Mouse (Mus musculus) hindbrain, postnatal 0 days (tissue): ENCODE data around the gene Ccdc54. TPM values are rescaled to one million over a fixed set of nuclear protein-coding genes. Genes with fewer than 3 reads are reported as not detected.
A peak's percentile ranks its signal among the peaks of the same experiment; 100 is the strongest.

Experiments
- ATAC-seq: fragments of 200-750 bp; cut with Nextera tagmentation; 2 replicates; pipeline ENCODE4 v1.8.0; 2017; ENCODE audit warnings: mild to moderate bottlenecking, moderate TSS enrichment, moderate library complexity
- DNase-seq: peaks from one replicate; pipeline ENCODE4 v3.0.0-alpha.2; 2015; ENCODE audit warnings: low spot score
- H3K27ac ChIP-seq: fragments of 300-500 bp; sonication (generic); 2 replicates; pipeline ENCODE4 v1.5.1; 2014; ENCODE audit warnings: mild to moderate bottlenecking
- H3K27me3 ChIP-seq: fragments of 300-500 bp; sonication (generic); 2 replicates; pipeline ENCODE4 v1.6.1; 2014; ENCODE audit warnings: low read length, mixed read lengths; ENCODE audit not compliant: insufficient read depth
- H3K36me3 ChIP-seq: fragments of 300-500 bp; sonication (generic); 2 replicates; pipeline ENCODE4 v1.6.1; 2014; ENCODE audit warnings: low read length, mixed read lengths; ENCODE audit not compliant: insufficient read depth
- H3K4me1 ChIP-seq: fragments of 300-500 bp; sonication (generic); 2 replicates; pipeline ENCODE4 v1.6.1; 2014; ENCODE audit warnings: antibody characterized with exemption, low read length, mixed read lengths; ENCODE audit not compliant: insufficient read depth
- H3K4me2 ChIP-seq: fragments of 300-500 bp; sonication (generic); 2 replicates; pipeline ENCODE4 v1.6.1; 2014; ENCODE audit warnings: low read depth, mild to moderate bottlenecking, low read length, moderate library complexity, mixed read lengths
- H3K4me3 ChIP-seq: fragments of 300-500 bp; sonication (generic); 2 replicates; pipeline ENCODE4 v1.5.1; 2014; ENCODE audit warnings: low read length
- H3K9ac ChIP-seq: fragments of 300-500 bp; sonication (generic); replicated peaks from 2 replicates; pipeline ENCODE4 v1.6.1; 2014; ENCODE audit warnings: mild to moderate bottlenecking, low read length, moderate library complexity, mixed read lengths
- H3K9me3 ChIP-seq: fragments of 300-500 bp; sonication (generic); 2 replicates; pipeline ENCODE4 v1.6.1; 2016; ENCODE audit warnings: low read length, mixed read lengths
- CTCF ChIP-seq: IDR thresholded peaks from 2 replicates; pipeline ENCODE4 v1.5.1; 2016; ENCODE audit warnings: antibody characterized with exemption, control low read depth, low read depth
- WGBS: fragments of 180-500 bp; shearing (Covaris S2); extraction: QIAGEN DNeasy Blood & Tissue Kit; methylation state at CpG from one replicate; pipeline ENCODE4 v1.1.7; 2014; 5-methylcytosine and 5-hydroxymethylcytosine counted together
- polyA plus RNA-seq: library from polyadenylated mRNA; unstranded; fragments of >200 nt; fragmentation: Nextera tagmentation; extraction: Ambion mirVana; gene quantifications from 2 replicates; pipeline ENCODE4 v1.2.1, GENCODE M21; 2015
- total RNA-seq: library from RNA; depleted of rRNA; stranded (reverse); fragments of >200 nt; gene quantifications from 2 replicates; pipeline ENCODE4 v1.2.3, GENCODE M21; 2014

Ccdc54 gene
- total and polyA plus RNA-seq, 2 experiments from 2014 or later = not detected

- Histone ChIP-seq H3K36me3 (no peaks in the 10 kb centered on the region), H3K9me3 (no peaks in the 10 kb centered on the region), H3K27ac (no peak overlapping the region), H3K9ac (no peak overlapping the region), H3K27me3 (no peaks in the 10 kb centered on the region), H3K4me3 (no peak overlapping the region), H3K4me2 (no peak overlapping the region), H3K4me1 (no peaks in the 10 kb centered on the region)
- TF ChIP-seq CTCF = no peak
- DNase-seq (no peak), ATAC-seq (no peak)
- WGBS = 83% methylated on average over 1 of the region's 1 CpGs
Observed at GRCm38 (mm10) chr16:50588191-50588590, 2.8 kb downstream of the Ccdc54 start.

- H3K4me2 ChIP-seq = no peak overlapping the region
- no peaks in the 10 kb centered on the region for H3K27me3 ChIP-seq
- H3K4me3 ChIP-seq = no peak overlapping the region
- H3K9me3 ChIP-seq = no peaks in the 10 kb centered on the region
- no peak overlapping the region for H3K27ac ChIP-seq
- H3K36me3 ChIP-seq = no peaks in the 10 kb centered on the region
- 90% methylated on average over 7 of the region's 7 CpGs for WGBS
- ATAC-seq (no peak), DNase-seq (no peak)
- H3K9ac ChIP-seq = no peak overlapping the region
- TF ChIP-seq CTCF = no peak
- H3K4me1 ChIP-seq = no peaks in the 10 kb centered on the region
Observed at GRCm38 (mm10) chr16:50587139-50587538, 3.8 kb downstream of the Ccdc54 start.

- no peaks in the 10 kb centered on the region for H3K9me3 ChIP-seq
- no peaks in the 10 kb centered on the region for H3K36me3 ChIP-seq
- 76% methylated on average over 6 of the region's 6 CpGs for WGBS
- H3K9ac ChIP-seq = no peak overlapping the region
- ATAC-seq = no peak
- no peak overlapping the region for H3K4me3 ChIP-seq
- no peaks in the 10 kb centered on the region for H3K27me3 ChIP-seq
- H3K4me1 ChIP-seq = no peaks in the 10 kb centered on the region
- no peak overlapping the region for H3K4me2 ChIP-seq
- no peak for TF ChIP-seq CTCF
- no peak for DNase-seq
- H3K27ac ChIP-seq = no peak overlapping the region
Observed at GRCm38 (mm10) chr16:50578361-50578760, 12.6 kb downstream of the Ccdc54 start.

GRCm38 (mm10) chr16:50572557-50572956, 18.4 kb downstream of the Ccdc54 start:
- H3K4me2 ChIP-seq = no peak overlapping the region
- no peak for DNase-seq
- H3K27ac ChIP-seq = no peak overlapping the region
- H3K4me1 ChIP-seq = no peaks in the 10 kb centered on the region
- H3K27me3 ChIP-seq = no peaks in the 10 kb centered on the region
- H3K36me3 ChIP-seq = no peaks in the 10 kb centered on the region
- H3K9me3 ChIP-seq = no peaks in the 10 kb centered on the region
- no peak overlapping the region for H3K9ac ChIP-seq
- ATAC-seq = no peak
- TF ChIP-seq CTCF = no peak
- no peak overlapping the region for H3K4me3 ChIP-seq
- WGBS = 77% methylated on average over 13 of the region's 13 CpGs

DNA sequence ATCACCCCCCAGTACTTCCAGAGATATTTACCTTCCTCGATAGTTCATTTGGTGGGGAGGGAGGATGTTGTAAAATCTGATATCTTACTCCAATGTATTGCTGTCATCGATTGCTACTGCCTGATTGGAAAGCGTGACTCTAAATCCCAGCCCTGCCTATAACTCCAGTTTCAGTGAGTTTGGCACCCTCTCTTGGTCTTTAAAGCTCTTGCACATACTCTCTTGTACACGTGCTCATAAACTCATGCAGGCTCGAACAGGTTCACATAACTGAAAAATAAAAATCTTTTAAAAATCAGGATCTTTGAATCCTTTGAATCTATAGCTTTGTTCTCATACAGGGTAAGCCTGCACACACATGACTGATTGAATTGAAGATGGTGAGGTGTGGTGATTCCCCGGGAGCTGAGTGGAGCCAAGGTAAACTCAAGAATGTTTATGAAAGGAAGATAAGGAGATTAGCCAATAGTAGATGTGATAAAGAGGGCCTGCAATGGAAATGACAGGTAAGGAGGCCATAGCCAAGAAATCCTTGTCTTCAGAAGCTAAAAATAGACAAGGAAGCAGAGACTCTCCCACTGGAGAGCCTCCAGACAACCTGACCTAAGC, 31.7 kb downstream of the Ccdc54 start:
- peak; percentile 7; the same call in 1 of the 2 replicates for TF ChIP-seq CTCF
- no peak overlapping the region for H3K27ac ChIP-seq

DNA sequence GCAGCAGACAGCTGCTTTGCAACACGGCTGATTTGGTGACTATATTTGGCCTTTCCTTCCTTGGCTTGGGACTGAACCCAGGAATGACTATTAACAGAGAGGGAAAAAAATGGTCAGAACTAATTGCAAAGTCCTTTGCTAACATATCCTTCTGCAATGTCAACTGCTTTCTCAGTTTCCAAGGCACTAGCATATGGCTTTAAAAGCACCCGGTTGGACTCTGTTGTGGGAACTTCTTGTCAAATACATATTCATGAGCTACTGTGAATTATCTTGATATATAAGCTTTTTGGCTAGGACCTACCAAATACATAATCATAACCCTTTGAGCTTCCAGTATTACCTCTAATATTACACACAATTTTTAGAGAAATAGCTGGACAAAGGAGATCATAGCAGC, 37.1 kb downstream of the Ccdc54 start:
- Histone ChIP-seq H3K4me3 (no peak overlapping the region), H3K9me3 (no peaks in the 10 kb centered on the region), H3K4me1 (no peaks in the 10 kb centered on the region), H3K4me2 (no peak overlapping the region), H3K27ac (no peak overlapping the region), H3K27me3 (no peaks in the 10 kb centered on the region), H3K36me3 (no peaks in the 10 kb centered on the region), H3K9ac (no peak overlapping the region)
- no peak for TF ChIP-seq CTCF
- no peak for ATAC-seq
- WGBS = 58% methylated on average over 2 of the region's 2 CpGs
- no peak for DNase-seq

More for the DNA sequence above, 31.7 kb downstream of the Ccdc54 start:
- H3K9me3 ChIP-seq = no peaks in the 10 kb centered on the region
- H3K4me1 ChIP-seq = no peaks in the 10 kb centered on the region
- DNase-seq = no peak
- H3K4me2 ChIP-seq = no peak overlapping the region
- H3K9ac ChIP-seq = no peak overlapping the region
- no peak for ATAC-seq
- no peaks in the 10 kb centered on the region for H3K27me3 ChIP-seq
- 81% methylated on average over 6 of the region's 6 CpGs for WGBS
- H3K36me3 ChIP-seq = no peaks in the 10 kb centered on the region
- H3K4me3 ChIP-seq = no peak overlapping the region

- Histone ChIP-seq H3K4me1 (no peaks in the 10 kb centered on the region), H3K9ac (no peak overlapping the region), H3K36me3 (no peaks in the 10 kb centered on the region), H3K4me2 (no peak overlapping the region), H3K27ac (no peak overlapping the region), H3K27me3 (no peaks in the 10 kb centered on the region), H3K9me3 (no peaks in the 10 kb centered on the region), H3K4me3 (no peak overlapping the region)
- ATAC-seq (no peak), DNase-seq (no peak)
- 81% methylated on average over 7 of the region's 7 CpGs for WGBS
- TF ChIP-seq CTCF = 0 out of 2 replicates have a peak, but pooled peaks have one; percentile 7
Observed at GRCm38 (mm10) chr16:50551871-50552528, 39.0 kb downstream of the Ccdc54 start.
